Mouse (Mus musculus) thymus, postnatal 0 days (tissue): ENCODE measurements at regions not wholly inside any gene's neighbourhood (a gene's known extent, or its start where the extent isn't known, plus 50 kb on each side); places are given as distances from the start of the nearest gene placed in this dataset.

Experiments used
- DNase-seq: peaks from one replicate; pipeline ENCODE4 v3.0.0-alpha.2; 2015; ENCODE audit warnings: low spot score

DNA sequence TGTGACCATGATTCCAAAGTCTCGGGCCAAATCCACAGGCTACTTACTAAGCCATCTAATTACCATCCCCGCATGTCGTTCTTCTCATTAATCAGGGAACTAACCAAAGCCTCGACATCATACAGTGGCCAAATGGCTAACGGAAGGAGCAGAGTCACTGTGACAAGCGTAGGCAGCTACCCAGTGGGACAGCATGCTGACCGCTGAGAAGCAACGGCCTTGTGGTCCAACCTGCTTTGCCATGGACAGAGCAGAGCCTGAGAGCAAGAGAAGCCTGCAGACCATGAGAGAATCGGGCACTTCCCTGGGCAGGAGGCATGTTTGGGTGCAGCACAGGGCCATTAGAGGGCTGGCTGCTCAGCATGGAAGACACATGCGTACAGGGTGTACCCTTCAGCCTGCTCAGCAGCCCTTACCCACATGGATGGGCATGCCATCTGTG lies 268.5 kb upstream of the Atp2b1 start:
- no peak for DNase-seq

DNA sequence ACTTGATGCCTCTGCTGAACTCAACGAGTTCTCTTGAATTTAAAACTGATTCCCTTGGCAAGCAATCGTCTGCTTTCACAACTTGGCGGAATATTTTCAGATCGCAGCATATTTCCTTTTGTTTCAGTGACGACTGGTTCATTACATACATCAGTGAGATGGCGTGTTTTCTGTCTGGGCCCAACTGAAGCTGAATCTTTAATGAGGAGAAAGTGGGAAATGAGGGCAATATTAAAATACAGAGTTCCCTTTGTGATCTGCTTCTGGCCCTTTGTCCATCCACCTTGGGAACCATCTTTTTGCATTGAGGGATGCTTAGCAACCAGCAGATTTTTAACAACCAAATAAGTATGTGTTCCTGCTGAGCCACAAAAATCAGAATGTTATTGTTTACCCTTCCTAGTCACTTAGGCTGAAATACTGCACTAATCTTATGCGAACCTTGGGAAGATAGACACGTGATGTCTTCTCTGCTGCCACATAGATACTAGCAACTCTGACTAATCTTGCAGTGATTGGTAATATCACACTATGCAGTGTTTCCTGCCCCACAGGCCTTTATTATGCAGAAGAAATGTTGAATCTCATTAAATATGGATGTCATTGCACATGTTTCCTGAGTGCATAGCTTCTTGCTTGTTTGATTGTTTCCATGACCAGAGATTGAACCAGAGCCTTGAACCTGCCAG lies 267.8 kb upstream of the Atp2b1 start:
- DNase-seq = no peak

DNA sequence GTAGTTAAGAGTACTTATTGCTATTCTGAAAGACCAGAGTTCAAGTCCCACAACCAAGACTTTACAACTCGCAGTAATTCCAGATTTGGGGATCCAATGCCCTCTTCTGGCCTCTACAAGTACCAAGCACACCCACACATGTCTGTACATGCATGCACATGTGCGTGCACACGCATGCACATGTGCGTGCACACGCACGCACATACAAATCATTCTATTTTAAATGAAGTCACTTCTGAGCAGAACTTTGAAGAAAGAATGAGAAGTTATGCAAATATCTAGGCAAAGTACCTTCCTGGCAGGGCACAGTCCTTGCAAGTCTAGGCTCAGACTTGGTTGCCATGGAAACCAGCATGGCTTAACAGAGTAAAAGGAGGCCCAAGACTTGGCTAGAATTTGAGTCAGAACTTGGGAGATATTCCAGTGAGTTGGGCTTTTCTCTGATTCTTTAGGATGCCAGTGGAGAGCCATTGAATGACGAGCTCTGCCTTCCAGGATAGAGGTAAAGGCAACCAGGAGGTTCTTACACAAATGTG lies 265.4 kb upstream of the Atp2b1 start:
- DNase-seq = no peak

DNA sequence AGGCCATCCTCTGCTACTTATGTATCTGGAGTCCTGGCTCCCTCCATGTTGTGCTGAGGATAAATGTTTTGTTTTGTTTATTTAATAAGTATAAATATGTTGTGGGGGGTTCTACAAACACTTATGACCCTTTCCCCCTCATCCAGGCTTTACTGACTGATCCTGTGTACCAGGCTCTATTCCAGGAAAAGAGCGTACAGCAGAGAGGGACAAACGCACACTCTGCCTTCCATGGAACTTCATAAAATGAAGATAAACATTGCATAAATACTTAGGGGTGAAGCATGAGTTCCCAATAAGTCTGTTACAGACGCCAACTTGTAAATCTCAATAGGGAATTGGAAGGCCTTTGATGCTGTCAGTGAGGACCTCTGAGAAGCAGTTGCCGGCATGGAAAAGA lies 263.7 kb upstream of the Atp2b1 start:
- DNase-seq = no peak

DNA sequence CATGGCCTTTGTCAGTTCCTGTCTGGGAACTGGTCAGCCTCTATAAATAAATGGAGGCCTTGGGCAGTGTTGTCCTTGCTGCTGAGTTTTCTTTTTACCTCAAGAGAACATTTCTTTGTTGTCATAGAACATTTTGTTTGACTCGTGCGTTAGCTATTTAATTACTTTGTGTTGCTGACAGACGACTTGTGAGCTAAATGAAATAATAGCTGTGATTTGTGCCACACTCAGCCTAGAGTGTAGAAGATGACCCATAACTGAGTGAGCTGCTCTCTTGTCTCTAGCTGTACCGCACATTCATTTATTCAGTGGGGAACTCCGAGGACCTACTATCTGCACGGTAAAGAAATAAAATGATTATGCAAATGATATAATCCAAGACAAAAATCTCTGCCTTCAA lies 263.1 kb upstream of the Atp2b1 start:
- no peak for DNase-seq

DNA sequence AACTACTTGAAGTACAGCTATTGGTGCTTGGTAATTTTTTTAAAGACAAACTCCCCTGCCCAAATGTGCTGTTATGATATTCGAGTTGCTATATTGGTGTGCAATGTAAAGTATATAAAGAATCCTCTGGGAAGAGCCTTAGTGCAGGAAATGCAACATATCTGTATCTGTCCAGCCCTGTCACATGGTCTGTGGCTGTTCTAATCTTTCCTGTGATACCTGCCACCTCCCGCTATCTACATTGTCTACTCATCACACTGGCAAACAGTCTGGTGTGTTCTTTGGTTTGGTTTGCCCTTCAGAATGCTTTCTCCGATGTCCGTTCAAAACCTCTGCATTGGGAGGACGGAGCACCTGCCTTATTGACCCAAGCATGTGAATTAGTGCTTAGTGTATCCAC lies 262.6 kb upstream of the Atp2b1 start:
- DNase-seq = no peak

DNA sequence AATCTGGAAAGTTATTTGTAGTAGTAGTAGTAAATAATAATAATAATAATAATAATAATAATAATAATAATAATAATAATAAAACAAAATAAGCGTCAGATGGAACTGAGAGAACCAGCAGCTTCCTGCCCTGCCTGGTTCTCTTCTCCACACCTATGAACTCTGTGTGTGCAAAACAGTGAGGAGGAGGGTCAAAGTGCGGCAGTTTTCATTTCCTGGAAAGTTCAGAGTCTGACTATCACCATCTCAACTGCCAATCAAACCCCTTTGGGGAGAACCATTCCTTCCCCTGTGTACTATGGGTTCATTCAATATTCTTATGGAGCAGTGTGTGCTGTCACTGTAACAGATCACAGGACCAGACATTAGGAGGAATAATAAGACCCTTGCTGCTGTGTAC lies 262.1 kb upstream of the Atp2b1 start:
- no peak for DNase-seq

DNA sequence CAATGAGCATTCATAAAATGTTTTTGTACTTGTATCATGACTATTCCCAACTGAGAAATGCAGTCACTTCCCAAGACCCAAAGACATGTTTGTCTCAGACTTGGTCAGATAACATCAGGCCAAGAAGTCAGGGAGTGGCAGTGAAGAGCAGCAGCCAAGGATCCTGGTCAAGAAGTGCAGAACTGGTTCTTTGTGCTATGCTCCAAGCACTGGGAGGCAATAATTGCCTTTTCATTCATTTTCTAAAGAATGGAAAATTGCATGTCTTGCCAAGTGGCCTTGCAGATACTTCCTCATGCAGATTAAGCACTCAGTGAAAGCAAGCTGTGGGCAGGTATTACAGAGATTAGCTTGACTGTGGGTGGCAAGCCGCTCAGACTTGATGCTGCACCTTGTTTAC lies 253.5 kb upstream of the Atp2b1 start:
- no peak for DNase-seq

DNA sequence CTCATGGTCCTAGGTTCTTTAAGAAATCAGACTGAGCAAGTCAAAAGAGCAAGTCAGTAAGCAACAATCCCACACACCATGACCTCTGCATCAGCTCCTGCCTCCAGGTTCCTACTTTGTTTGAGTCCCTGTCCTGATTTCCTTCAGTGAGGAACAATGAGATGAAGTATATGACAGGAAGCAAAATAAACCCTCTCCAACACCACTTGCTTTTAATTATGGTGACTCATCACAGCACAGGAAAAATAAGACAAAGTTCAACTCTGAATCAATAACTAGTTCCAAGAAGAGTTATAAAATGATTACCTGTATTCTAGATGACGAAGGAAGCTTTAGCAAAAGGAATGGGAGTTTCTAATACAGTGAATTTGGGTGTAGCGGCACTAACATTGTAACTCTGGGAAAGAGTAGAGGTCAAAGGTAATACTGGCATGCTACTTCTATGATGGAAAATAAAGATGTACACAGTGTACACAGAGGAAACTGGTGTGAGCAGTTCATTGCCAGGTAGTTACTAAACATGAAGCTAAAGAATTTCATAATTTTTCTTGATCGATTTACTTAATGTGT lies 248.2 kb upstream of the Atp2b1 start:
- DNase-seq = no peak

DNA sequence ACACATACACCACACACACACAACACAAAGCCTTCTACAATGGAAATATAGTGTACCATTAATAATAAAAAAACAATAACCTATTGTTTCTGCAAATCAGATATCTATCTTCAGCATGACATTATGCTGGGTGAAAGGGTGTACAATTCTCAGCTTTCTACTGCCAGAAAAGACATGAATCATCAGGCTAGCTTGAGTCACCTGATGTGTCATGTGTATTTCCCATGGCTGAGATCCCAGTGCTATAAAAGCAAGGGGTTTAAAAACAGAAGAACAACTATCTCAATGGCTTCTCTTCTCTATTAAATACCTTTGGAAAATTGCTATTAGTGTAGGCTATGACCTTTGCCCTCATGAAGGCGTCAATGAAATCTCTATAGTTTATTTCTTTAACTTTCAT lies 246.5 kb upstream of the Atp2b1 start:
- no peak for DNase-seq

DNA sequence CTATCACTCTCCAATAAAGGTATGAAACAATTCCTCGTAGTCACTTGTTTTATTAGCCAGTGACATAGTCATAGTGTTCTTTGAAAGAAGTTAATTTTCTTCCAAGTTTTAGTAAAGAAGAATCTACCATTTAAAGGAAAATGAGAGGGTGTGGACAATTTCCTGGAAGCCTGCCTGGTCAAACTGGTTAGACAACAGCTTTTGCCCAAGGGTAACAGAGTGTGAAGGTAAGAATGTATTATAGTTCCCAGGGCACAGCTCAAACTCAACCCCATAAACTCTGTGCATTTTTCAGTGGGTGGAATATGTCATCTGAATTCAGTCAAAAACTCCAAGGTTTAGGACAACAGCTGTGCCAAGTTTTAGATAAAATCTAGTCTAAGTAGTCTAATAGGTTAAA lies 240.1 kb upstream of the Atp2b1 start:
- no peak for DNase-seq

DNA sequence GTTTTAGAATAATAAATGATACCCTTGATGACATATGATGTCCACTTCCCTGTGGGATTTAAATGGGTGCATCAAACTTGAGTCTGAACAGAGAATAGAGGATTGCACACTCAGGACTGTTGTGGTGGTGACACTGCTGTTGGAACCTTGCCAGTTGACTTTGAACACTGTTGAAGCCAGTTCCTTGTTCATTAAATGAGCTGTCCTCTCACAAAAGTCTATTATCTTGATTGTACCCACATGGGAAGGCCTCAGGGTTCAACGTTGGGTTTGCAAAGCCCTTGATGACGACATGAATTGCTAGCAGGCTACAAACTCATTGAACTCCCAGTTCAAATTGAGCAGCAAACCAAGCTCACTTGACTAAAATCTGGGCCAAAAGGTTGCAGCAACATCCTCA lies 237.3 kb upstream of the Atp2b1 start:
- no peak for DNase-seq

DNA sequence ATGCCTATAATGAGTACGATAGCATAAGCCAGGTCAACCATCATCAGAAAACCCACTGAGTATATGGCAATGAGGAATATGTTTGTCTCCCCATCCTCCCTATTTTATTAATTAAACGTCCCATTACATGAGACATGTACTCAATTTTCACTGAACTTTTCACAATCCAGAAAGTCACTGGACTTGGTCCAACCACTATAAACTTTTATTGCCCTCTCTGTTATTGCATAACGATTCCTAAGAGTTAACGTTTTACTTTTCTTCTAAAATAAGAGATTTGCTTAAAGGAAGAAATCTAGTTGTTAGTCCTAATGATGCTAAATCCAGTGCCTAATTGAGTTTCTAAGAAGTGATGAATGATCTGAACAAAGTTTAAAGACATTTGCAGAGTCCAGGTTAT lies 236.0 kb upstream of the Atp2b1 start:
- DNase-seq = no peak

DNA sequence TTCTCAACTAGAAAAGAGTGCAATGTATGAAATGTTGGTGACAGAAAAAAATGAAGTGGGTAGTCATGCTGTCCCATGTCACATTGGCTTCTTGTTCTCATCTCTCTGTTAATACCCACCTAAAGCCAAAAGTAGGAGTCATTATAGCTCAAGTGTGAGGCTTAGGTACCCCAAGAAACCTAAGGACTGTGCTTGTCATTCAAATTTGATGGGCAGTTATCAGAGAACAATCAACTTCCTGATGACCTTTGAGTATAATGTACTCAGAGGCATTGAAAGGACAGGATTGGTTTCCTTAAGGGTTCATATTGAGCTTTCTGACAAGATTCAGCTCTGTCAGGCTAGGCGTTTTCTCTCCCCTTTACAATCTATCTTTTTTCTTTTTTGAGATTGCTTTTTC lies 231.8 kb upstream of the Atp2b1 start:
- no peak for DNase-seq

DNA sequence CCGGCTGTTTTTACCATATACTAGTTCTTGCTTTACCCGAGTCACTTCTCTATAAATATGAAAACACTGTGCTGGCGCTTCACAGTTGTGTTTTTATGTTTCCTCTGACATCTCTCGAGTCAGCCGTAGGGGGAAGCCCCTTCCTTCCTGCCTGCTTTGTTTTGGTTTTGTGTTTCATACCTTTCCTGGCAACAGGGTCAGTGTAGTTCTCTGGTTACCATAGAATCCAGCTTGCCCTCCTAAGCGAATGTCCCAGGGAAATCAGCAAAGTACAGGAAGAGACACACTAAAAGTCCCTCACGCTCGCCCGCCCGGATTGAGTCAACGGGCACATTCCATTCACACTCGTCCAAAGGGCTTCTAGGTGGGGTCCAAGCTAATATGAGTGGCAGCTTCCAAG lies 230.0 kb upstream of the Atp2b1 start:
- peak; percentile 30 for DNase-seq

DNA sequence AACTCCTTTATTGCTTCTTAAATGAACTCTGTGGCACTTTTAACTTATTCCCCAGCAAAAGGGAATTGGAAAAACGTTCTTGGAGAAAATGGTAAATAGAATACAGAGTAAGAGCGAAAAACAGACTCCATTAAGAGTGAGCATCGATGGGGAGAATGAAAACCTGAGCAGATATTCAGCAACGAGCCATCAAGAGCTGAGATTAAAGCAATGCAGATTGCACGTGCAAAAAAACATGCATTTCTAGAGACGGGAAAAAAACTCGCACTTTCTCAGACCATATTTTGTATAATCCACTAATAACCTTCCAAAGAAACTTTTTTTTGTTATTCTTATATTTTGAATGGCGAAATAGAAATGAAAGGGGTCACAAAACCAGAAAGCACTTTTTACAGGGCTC lies 229.5 kb upstream of the Atp2b1 start:
- DNase-seq = no peak

DNA sequence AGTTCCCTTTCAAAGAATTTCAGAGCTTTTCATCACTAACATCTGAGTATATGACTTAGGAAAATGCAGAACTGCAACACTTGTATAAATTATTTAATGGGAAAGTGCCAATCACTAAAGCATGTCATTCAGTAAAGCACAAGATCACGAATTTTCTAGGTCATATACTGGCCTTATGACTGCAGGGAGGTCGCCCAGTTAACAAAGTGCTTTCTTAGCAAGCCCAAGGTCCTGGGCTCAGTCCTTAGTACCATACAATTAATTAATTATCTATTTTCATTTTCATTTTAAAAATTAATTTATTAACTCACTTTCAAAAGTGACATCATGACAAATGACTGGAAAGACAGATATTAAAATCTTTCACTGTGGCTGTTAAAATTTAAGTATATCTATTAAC lies 228.5 kb upstream of the Atp2b1 start:
- no peak for DNase-seq

DNA sequence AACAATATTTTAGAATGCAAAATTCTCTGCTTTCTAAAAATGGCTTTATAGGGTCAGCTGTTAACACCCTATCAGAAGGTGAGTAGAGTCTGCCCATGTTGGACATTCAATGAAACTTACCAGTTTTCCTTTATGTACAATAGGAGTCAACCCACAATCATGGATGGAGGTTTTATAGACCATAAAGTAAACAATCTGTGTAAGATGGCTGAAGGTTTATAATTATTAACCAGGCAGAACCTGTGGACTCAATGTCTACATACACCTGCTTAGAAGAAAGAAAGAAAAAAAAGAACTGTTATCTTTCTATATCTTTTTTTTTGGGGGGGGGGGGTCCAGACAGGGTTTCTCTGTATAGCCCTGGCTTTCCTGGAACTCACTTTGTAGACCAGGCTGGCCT lies 227.8 kb upstream of the Atp2b1 start:
- DNase-seq = no peak

DNA sequence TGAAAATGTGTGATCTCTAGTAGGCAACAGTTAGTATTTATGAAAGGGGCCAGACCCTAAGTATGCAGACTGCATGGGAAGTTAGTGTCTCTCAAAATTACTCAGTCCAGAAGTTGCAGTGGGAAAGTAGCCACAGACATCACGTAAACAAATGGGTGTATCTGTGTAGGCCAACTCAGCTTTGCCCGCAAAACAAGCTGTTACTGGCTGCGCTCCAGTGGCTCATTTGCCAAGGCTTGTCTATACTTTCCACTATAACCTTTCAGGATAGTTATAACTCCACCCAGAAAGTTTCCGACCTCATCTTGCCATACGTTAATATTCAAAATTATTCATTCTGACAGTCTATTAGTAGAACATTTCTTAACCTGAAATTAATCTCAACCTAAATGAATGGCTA lies 222.4 kb upstream of the Atp2b1 start:
- DNase-seq = no peak

DNA sequence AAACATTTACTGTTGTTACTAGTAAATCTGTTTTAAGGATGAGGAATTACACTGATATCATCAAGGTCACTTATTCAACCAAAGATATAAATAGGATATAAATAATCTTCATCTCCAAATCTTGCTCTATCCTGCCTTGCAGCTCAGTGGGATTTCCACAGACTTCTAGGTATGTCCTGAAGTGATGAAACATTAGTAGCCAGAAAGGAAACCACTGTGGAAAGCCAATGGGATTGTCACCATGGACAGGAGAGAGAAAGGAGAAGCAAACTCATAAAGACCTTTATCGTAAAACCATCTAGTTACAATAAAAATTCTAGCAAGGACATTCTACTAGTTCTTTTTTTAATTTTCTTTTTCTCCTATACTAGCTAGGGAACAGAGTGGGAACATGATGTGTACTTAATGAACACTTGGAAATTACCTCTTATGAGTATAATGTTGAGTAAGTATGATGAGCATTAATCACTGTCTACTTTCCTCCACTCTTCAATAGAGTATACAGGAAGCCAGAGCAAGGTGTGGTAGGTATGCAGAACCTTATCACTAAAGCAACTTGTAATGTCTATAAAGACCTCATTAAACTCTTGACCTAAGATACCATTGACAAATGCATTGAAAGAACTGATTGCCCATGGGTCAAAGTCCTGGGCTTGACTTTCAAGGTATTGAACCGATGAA lies 219.4 kb upstream of the Atp2b1 start:
- no peak for DNase-seq

DNA sequence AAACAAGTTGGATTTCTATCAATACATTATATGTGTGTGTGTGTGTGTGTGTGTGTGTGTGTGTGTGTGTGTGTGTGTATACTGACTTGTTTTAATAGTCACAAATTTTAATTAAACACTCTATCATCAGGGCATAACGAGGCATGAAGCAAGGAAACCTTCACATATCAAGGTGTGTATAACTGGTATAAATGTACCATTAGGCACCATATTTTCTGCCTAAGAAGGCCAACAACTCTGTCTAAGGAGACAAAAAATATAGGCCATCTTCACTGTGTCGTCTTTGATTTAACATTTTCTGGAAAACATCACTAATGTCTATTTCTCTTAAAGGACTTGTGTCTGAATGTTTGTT lies 218.9 kb upstream of the Atp2b1 start:
- DNase-seq = no peak

DNA sequence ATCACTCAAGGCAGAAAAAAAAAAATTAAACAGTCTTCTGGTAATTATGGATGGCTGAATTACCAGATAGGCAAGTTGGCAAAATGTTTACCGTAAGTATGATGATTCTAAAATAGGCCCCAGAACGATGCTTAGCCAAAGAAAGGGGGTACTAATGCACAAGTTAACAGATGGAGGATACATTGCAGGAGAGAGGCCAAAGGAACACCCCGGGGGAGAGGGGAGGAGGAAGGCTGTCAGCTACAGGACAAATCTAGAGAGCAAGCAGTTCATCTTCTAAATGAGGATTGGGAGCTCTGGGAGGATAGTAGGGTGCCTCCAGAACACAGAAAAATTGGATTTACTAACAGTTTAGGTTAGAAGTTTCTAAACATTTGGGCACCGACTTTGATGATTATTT lies 216.3 kb upstream of the Atp2b1 start:
- no peak for DNase-seq

DNA sequence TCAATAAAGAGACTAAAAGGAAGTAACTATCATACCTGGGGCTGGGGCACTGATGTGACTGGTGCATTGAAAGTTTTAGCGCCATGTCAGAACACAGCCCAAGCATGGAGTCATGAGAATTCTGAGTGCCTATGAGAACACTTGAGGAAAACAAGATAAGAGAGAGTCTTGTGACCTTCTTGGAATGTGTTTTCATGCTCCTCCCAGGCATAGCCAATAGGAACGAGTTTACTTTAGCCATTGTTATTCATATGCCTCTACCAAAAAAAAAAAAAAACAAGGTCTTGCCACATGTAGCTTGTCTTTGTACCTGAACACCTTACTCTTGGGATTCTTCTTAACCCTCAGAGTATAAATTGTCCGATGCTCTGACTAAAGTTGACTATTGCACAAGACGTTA lies 214.6 kb upstream of the Atp2b1 start:
- DNase-seq = no peak
